Mouse (Mus musculus) gastrocnemius, postnatal 36 days (tissue): Measurements from ENCODE around the gene Kif18b. TPM values are rescaled to one million over a fixed set of nuclear protein-coding genes. Genes with fewer than 3 reads are reported as not detected.

Experiments
- DNase-seq, 2 experiments: peaks; one replicate each; pipeline ENCODE4 v3.0.0; 2022
- intact Hi-C: fragments of 180-260 bp; cut with DNase I; formaldehyde crosslinking; loops from one replicate; pipeline ENCODE4 v1.15.1; 2025
- long read RNA-seq, 2 experiments: library from polyadenylated mRNA; stranded (forward); transcript quantifications; one replicate each; pipeline ENCODE4 v2.0.0; 2021
- total RNA-seq, 2 experiments: library from RNA; stranded (reverse); gene quantifications; 2 replicates each; pipeline ENCODE4 v1.2.3; 2021

The Kif18b gene
- total RNA-seq: under 1 TPM; 0.17 to 0.46 TPM
- long read RNA-seq, experiment 1: 0 reads
- long read RNA-seq, experiment 2: 0 reads

DNA sequence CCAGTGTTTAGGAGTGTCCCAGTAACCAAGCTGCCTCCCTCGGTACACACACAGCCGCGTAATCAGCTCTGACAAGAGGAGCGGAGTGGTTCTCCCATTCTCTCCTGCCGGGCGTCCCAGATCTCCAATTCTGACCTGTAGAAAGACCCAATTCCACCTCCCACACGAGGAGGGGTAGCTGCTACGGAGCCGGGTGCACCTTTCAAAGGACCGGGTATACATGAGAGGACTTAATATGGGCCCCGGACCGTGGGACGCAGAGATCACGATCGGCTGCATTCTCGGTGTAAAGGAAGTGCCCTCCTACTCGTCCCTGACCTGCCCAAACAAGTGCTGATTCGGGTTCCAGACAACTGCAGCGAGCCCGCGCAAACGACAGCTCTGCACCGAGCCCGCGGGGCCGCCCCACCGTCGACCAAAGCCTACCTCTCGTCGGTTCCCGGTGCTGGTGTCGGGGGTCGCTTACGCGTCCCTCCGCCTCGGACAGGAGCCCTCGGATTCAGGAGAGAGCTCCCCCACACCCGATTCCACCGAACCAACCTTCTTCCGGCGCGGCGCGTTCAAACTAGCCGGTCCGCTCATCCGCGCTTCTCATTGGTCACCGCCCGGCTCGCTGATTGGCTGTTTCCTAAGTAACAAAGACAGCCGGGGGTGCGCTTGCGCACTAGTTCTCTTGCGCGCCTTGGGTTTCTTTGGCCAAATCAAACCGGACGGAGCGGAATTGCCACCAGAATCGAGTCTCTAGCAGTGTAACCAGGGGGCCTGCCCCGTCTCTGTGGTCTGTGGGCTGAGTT lies at the start of gene Kif18b:
TSS of gene Kif18b (minus strand) at position 568 of the 794 bp plus-strand sequence.
- peak; percentile 85 to 90 for DNase-seq
- intact Hi-C loops: no loop called here

DNA sequence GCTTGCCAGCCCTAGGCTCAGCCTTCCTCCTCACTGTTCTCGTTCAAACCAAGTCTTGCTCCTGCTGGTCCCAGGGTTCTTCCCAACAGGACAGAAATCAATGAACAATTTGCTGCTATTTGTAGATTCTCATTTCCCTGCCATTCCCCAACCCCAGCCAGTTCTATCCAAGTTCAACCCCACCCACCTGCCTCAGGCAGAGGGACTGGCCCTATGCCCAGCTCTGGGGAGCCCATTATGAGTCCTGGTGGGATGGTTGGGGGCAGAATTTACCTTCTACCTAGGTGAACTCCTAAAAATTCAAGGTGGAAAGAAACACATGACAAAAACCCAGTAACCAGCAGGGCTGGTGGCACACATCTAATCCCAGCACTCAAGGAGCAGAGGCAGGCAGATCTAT lies 47.4 kb upstream of the Kif18b start:
- intact Hi-C loops: no loop called here
- DNase-seq: no peak

DNA sequence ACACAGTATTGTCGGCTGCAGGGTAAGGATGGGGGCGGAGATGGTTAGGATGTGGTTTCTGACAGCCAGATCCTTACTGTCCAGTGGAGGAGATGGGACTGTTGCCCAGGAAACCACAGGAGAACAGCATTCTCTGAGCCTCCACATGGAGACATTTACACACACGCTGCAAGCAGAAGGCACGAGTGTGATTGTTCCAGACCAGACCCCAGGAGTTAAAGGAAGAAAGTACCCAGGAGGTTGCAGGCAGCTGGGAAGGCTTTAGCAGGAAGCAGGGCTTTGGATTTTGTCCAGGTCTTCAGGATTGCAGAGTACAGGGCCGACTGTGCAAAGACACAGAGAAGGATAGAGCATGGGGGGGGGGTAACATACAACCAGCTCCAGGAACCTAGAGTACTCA lies 46.7 kb upstream of the Kif18b start:
- intact Hi-C loops: no loop called here
- DNase-seq: no peak

DNA sequence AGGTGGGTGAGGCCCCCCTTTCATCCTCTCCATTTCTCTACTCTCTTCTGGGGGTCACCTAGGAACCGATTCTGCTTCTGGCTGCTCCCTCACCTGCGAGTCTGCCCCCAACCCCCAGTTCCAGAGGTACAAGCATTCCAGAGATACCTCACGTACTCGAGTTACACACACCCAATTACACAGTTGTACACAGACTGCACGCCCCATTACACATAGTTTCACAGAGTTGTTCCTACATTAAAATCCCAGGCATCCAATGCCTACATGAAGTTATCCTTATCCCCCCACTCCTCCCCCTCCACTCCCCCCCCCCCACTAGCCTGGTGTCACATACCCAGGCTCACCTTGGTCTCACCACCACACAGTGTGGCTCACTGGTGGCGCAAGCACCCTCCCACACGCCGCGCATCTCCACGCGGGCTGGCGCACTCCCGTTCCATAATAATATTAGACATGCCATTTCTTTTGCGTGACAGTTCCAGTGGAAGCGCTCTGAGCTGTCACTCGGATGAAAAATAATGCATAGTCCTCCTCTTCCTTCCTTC lies 39.7 kb upstream of the Kif18b start:
- intact Hi-C loops: no loop called here
- DNase-seq: no peak

DNA sequence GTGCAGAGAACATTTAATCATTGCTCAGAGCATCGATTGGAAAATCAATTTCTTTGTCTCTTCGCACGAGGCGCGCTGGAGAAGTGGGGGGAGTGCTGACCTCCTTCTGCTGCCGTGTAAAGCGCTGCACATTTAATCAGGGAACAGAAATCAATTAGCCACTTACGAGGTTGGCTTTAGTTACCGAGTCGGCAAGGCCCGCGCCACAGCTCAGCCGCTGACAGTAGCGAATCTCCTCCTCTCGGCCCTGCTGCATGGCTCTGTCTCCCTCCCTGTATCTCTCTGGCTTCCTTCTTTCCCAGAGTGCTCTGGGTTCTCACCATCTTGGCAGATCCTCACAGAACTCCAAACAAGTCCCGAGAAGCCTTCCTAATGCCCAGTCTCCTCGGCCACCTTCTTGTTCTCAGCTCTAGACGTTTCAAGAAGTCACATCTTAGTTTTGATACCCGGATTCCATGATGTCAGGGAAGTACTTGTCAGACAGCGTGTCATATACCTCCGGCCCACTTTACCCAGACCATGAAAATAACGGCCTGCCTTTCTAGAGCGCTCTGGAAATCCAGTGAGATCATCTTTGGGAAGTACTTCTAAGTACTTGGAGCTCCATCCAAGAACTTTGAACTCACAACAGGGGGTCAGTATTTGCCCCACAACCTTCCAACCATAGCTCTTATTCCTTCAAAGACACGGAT lies 39.1 kb upstream of the Kif18b start:
- intact Hi-C loops: no loop called here
- no peak for DNase-seq

DNA sequence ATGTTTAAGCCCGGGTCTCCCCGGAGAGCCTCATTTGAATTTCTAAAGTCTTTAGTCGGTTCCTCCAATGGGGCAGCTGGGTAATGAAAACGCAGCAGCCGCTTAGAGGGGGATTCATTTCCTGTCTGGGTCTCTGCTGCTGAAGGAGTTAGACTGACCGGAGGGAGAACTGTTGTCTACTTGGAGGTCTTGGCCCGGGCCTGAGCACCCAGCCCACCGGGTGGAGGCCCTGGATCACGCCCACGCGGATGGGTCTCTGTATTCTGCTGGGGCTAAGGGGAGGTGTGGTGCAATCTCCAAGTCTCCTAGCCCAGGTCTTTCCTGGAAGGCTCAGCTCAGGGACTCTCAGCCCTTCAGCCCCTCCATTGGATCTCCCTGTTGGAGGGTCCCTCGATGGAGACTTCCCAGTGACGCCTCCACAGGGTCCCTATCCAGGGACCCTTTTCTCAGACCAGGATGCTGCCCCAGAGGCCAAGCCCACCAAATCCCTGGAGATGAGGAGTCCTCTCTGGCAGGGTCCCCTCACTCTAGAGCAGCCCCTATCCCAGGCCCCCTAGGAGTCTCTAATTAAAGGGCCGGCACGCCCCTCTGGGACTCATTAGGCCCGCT lies 38.4 kb upstream of the Kif18b start:
- intact Hi-C loops: no loop called here
- DNase-seq: no peak

DNA sequence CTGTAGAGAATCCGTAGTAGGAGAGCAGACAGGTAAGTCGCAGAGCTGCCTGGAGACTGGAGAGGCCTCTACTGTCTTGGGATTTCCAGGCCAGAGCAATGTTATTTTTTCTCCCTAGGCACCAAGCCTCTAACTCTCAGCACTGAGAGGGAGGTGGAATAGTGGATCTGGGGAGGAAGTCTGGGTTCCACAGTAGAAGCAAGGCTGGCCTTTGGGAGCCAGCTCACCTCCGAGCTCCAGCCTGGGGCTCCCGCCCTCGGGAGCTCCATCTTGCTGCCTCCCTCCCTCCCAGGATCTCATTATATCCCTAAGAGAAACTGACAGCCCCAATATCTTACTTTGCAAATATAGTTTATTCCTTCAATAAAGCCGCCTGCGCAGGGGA lies 37.9 kb upstream of the Kif18b start:
- no peak for DNase-seq
- intact Hi-C loops: no loop called here

DNA sequence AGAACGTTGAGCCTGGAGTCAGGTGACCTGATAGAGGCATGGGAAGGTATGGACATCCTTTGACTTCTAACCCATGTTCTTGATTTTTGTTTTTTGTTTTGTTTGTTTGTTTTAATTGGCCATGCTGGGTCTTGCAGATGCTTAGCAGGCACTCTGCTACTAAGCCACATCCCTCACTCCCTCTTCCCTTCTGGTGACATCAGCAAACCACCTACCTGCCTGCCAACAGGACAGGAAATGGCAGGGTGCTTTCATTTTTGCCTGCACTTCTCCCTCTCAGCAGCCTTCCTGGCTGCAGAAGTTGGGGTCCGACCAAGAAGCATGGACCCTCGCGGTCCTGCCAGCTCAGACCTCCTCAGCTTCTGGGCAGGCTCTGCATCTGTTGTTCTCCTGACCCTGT lies 36.2 kb upstream of the Kif18b start:
- intact Hi-C loops: no loop called here
- no peak for DNase-seq

DNA sequence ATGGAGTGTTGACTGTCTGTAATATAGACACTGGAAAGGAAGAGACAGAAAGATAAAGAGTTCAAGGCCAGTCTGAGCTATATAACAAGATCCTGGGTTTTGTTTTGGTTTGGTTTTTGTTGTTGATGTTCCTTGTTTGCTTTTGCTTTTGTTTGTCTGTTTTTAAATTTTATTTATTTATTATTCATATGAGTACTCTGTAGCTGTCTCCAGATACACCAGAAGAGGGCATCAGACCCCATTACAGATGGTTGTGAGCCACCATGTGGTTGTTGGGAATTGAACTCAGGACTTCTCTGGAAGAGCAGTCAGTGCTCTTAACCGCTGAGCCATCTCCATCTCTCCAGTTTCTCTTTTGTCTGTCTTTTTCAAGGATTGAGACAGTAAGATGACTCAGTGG lies 33.9 kb upstream of the Kif18b start:
- no peak for DNase-seq

DNA sequence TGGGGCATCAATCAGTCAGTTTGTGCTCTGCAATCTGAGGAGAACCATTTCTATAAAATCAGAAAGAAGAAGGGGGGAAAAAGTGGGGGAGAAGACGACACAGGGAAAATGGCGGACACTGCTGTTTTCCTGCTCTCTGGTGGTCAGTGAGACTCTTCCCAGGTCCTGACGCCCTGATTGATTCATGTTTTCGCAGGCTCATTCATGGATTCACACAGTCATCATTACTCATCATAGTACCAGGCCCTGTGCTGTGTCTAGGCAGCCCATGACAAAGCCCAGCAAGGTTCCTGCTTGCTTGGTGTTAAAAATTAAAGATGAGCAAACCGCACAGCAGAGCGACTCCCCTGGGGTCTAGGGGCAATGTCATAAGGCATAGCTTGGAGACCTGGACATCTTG lies 33.5 kb upstream of the Kif18b start:
- no peak for DNase-seq
- intact Hi-C loops: no loop called here

More for the DNA sequence above, 33.9 kb upstream of the Kif18b start:
- intact Hi-C loops: no loop called here

DNA sequence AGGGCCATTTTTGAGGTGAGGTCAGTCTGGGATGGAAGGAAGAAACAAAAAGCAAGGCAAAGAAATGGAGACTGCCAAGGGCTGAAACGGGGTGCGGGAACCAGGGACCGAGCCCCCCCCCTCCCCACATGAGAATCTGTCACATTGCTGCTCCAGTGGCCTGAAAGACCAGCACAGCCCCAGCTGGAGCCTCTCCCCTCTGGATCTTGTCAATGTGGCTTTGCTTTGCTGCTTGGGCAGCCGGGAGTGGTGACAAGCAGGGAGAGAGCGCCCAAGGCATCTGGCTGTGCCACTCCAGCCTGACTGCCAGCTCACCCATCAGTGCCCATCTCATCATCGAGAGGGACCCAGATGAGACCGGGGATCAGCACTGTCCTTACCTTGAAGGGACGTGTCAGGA lies 32.8 kb upstream of the Kif18b start:
- intact Hi-C loops: no loop called here
- DNase-seq: no peak

DNA sequence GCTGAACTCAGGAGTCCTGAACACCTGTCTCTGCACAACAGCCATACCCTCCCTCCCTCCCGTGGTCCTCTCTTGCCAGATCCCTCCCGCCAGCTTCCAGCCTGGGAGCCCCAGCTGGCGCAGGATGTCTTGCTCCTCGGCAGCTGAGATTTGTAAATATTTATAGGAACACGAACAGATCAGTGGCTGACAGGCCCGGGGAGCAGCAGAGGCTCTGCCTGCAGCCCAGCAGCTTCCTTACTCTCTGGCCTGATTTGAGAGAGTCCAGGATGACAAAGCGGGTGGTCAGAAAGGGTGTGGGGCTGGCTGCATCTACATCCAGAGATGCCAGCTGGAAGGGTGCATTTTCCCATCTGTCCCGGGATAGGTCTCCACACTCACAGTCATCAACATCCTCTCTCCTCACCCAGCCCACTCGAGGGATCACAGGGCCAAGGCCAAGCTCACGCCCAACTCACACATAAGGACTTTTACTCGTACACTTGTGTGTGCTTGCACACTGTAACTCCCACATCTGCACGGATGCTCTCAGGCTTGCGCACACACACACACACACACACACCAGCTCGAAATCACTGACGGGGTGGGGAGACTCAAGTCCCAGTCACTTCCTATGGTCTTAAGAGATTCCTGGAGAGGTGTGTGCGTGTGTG lies 32.2 kb upstream of the Kif18b start:
- intact Hi-C loops: no loop called here
- DNase-seq: no peak

DNA sequence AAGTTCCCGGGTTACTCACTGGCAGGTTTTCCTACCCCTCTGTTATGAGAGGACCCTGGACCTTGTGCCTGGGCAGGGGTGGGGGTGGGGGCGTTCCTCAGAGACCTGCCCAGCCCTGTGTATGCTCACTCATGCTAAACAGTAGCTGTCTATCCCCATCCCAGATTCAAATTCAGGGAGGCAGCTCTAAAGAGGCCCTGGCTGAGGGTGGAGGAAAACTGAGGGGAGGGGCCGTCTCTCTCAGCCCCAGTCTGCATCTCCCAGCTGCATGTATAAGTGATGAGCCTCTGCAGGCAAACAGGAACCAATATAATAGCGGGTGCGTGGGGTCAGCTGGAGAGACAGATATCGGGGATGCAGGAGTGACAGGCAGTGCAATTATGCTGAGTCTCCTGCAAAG lies 28.0 kb upstream of the Kif18b start:
- intact Hi-C loops: no loop called here

DNA sequence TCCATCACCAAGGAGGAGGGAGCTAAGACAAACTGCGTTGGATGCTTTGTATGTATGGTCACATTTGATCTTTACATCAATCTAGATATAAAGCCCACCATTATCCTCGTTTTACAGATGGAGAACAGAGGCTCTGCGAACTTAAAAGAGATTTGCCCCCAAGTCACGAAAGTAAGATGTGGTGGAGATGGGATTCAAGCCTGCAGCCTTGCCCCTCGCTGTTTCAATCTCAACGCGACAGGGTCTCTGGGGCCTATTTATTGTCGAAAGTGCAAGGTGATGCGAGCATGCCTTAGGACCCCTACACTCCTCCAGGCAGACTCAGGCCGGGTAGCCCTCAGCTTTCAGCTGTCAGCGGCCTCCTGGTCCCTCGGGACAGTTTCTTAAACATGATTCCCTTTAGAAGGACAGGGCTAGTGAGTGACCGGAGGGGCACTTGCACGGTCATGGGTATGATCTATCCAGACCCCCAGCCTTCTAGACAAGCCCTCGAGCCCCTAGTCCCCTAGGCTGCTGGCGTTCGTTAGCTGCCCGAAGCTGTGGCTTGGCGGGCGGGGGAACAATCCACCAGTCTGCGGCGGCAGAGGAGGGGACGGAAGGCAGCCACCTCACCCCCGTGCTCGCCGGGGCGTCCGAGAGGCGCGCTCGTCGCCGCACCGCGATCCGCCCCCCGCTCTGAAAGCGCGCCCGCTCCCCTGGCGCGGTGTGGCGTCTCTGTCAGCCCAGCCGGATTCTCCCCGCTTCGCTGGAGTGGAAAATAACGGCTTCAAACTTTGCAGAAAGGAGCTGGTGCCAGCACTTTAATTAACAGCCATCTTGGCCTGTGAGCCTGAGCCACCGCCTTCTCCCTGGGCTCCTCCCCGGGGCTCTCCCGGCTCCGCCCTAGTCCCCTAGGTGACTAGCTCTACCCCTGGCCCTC lies 23.4 kb upstream of the Kif18b start:
- intact Hi-C loops: no loop called here
- DNase-seq: no peak

More for the DNA sequence above, 28.0 kb upstream of the Kif18b start:
- DNase-seq: no peak

DNA sequence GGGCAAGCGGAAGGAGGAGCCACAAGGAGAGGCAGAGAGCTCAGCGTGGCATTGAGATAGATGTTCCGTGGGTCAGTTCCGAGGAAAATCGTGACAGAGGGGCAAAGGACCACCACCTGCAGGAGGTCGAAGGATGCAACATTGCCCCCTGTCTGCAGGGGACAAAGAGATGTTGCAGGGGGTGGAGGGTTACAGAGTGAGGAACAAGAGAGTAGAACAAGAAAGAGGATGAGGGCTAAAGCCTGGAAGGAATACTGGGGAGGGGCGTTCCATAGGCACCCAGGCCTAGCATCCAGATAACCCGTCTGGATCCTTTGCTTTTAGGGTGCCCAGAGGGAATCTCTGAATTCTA lies 22.0 kb upstream of the Kif18b start:
- DNase-seq: no peak

DNA sequence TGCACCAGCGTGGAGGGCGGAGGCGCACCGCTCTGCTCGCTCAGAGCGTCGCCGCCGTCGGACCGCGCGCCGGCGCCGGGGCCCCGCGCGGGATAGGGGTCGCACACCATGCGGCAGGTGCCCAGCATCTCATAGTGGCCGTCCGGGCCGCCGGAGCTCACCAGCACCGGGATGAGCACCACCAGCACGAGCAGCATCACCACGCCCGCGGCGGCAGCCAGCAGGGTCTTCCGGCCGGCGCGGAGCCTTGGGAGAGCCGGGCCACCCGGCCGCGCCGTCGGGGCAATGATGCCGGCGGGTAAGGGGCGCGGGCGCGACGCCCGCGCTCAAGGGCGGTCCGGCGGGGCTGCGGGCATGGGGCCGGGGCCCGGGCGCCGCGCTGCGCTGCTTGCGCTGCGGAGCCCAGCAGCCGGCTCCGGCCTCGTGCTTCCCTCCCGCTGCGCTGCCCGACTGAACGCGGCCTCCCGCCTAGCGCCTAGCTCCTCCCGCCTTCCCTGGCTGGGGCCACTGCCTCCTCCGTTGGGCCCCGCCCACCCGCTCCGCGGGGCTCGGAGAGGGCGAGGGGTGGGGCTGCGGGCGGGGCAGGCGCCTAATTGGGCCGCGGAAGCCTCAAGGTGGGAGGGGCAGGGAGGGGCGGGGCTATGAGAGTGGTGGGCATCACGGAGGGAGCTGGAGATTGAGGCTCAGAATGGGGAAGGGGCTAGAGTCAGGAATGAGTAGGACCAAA lies 21.5 kb upstream of the Kif18b start, which contains the start of gene C1ql1:
TSS of gene C1ql1 (minus strand) at position 424 of the 727 bp plus-strand sequence.
- intact Hi-C loops: no loop called here
- DNase-seq: peak; percentile 66 to 81

More for the DNA sequence above, 22.0 kb upstream of the Kif18b start:
- intact Hi-C loops: no loop called here

DNA sequence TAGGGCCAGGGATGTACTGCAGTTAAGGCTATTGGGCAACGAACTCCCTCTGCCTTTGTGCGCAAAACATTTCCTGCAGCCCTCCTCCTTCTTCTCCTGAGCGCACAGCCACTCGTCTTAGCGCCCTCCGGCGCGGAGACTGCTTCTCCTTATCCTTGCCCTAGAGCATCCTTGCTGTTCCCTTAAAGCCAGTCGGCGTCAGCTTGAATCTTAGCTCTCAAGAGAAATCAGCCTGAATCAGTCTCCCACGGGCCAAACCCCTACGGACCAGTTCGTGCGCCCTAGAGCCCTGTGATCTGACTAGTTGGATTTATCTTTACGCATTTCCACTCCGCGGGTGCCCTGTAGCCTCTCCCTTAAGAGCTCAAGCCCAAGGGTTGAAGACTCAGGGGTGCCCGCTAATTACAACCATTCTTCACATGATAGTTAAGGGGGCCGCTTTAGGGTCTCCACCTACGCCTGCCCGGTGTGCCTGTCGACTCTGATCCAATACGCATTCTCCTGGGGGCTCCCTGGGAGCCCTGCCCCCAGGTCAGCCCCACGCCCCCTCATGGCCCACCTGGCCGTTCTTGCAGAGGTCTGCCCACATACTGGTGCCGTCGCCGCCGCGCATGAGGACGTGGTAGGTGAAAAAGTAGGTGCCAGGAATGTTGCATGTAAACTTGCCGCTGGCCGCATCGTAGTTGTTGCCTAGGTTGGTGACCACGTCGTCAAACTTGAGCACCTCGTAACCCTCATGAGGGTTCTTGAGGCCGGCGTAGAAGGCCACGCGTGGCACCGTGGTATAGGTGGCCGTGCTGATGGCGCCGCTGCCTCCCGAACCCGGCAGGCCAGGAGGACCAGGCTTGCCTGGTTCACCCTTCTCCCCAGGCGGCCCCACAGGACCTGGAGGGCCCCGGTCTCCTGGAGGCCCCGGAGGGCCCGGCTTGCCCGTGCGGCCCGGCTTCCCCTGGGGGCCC lies 20.7 kb upstream of the Kif18b start:
- intact Hi-C loops: no loop called here
- no peak for DNase-seq

DNA sequence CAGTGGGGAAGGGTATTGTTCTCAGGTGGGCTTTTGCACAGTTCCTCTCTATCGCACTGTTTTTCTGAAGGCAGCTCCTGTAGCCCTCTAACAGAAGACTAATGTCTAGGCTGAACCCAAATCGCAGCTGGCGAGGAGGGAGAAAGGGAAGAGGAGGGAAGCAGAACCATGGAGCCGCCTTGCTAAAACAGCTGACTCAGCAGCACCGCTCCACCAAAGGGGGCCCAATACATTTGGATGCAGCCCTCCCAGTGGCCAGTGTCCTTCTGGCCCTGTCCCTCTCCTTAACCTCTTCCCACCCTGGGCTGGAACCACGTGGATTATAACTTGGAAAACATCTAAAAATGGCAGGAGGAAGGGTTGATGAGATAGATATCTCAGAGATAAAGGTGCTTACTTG lies 16.3 kb upstream of the Kif18b start:
- intact Hi-C loops: no loop called here
- DNase-seq: no peak
